Mouse (Mus musculus) forebrain, embryonic 12.5 days (tissue): ENCODE measurements at regions not wholly inside any gene's neighbourhood (a gene's known extent, or its start where the extent isn't known, plus 50 kb on each side); places are given as distances from the start of the nearest gene placed in this dataset.

Source experiments
- ATAC-seq: fragments of 200-750 bp; cut with Nextera tagmentation; 2 replicates; pipeline ENCODE4 v1.8.0; 2017; ENCODE audit warnings: moderate TSS enrichment; ENCODE audit not compliant: low FRiP score
- H3K27ac ChIP-seq: fragments of 300-500 bp; sonication (generic); 2 replicates; pipeline ENCODE4 v1.5.1; 2016; ENCODE audit warnings: mild to moderate bottlenecking
- H3K27me3 ChIP-seq: fragments of 300-500 bp; sonication (generic); 2 replicates; pipeline ENCODE4 v1.6.1; 2016; ENCODE audit warnings: mild to moderate bottlenecking
- H3K36me3 ChIP-seq: fragments of 300-500 bp; sonication (generic); replicated peaks from 2 replicates; pipeline ENCODE4 v1.6.1; 2016; ENCODE audit warnings: mild to moderate bottlenecking
- H3K4me1 ChIP-seq: fragments of 300-500 bp; sonication (generic); 2 replicates; pipeline ENCODE4 v1.6.1; 2016
- H3K4me2 ChIP-seq: fragments of 300-500 bp; sonication (generic); 2 replicates; pipeline ENCODE4 v1.6.1; 2016; ENCODE audit warnings: mild to moderate bottlenecking, moderate library complexity
- H3K4me3 ChIP-seq: fragments of 300-500 bp; sonication (generic); replicated peaks from 2 replicates; pipeline ENCODE4 v1.5.1; 2016; ENCODE audit warnings: mild to moderate bottlenecking
- H3K9ac ChIP-seq: fragments of 300-500 bp; sonication (generic); 2 replicates; pipeline ENCODE4 v1.6.1; 2016; ENCODE audit warnings: mild to moderate bottlenecking
- H3K9me3 ChIP-seq: fragments of 300-500 bp; sonication (generic); 2 replicates; pipeline ENCODE4 v1.6.1; 2016
- WGBS: fragments of 180-500 bp; shearing (Covaris S2); methylation state at CpG from one replicate; pipeline ENCODE4 v1.1.7; 2016; 5-methylcytosine and 5-hydroxymethylcytosine counted together

- H3K27me3 ChIP-seq, result peaks cover 6% of the 10 kb centered on the region; the same call in 1 of the 2 replicates
- ATAC-seq, result no peak
- no peaks in the 10 kb centered on the region for H3K9me3 ChIP-seq
- H3K27ac ChIP-seq, result no peak overlapping the region
- no peaks in the 10 kb centered on the region for H3K36me3 ChIP-seq
- H3K4me3 ChIP-seq, result no peak overlapping the region
- WGBS, result 68% methylated on average over 3 of the region's 3 CpGs
- H3K4me2 ChIP-seq, result no peak overlapping the region
- H3K4me1 ChIP-seq, result peaks cover 32% of the 10 kb centered on the region
- H3K9ac ChIP-seq, result no peak overlapping the region
These were observed 159.0 kb downstream of the Rplp1 start for GRCm38 (mm10) chr9:61755311-61755710.

GRCm38 (mm10) chr9:61753795-61754194 is 160.5 kb downstream of the Rplp1 start:
- Histone ChIP-seq H3K4me3 (no peak overlapping the region), H3K4me1 (peaks cover 32% of the 10 kb centered on the region), H3K9ac (no peak overlapping the region), H3K9me3 (no peaks in the 10 kb centered on the region), H3K4me2 (no peak overlapping the region; the same call in 1 of the 2 replicates), H3K36me3 (no peaks in the 10 kb centered on the region), H3K27ac (no peak overlapping the region), H3K27me3 (no peaks in the 10 kb centered on the region)
- WGBS, result 36% methylated on average over 10 of the region's 10 CpGs
- peak; percentile 40; the same call in 1 of the 2 replicates for ATAC-seq

- no peaks in the 10 kb centered on the region for H3K36me3 ChIP-seq
- ATAC-seq, result no peak
- no peak overlapping the region for H3K4me3 ChIP-seq
- H3K4me1 ChIP-seq, result peaks cover 22% of the 10 kb centered on the region
- H3K9me3 ChIP-seq, result no peaks in the 10 kb centered on the region
- WGBS, result 84% methylated on average over 4 of the region's 4 CpGs
- H3K27me3 ChIP-seq, result no peaks in the 10 kb centered on the region
- H3K4me2 ChIP-seq, result no peak overlapping the region
- H3K27ac ChIP-seq, result no peak overlapping the region
- no peak overlapping the region for H3K9ac ChIP-seq
These were observed 165.1 kb downstream of the Rplp1 start for GRCm38 (mm10) chr9:61749201-61749600.

- ATAC-seq, result no peak
These were observed 165.9 kb downstream of the Rplp1 start for GRCm38 (mm10) chr9:61748416-61748815.

GRCm38 (mm10) chr9:61746401-61746800 is 167.9 kb downstream of the Rplp1 start:
- WGBS, result 72% methylated on average over 6 of the region's 6 CpGs
- Histone ChIP-seq H3K36me3 (no peaks in the 10 kb centered on the region), H3K4me2 (no peak overlapping the region), H3K27me3 (no peaks in the 10 kb centered on the region), H3K4me1 (peaks cover 11% of the 10 kb centered on the region), H3K4me3 (no peak overlapping the region), H3K27ac (no peak overlapping the region), H3K9me3 (no peaks in the 10 kb centered on the region), H3K9ac (no peak overlapping the region)
- no peak for ATAC-seq

More at GRCm38 (mm10) chr9:61748416-61748815, 165.9 kb downstream of the Rplp1 start:
- Histone ChIP-seq H3K9me3 (no peaks in the 10 kb centered on the region), H3K27me3 (no peaks in the 10 kb centered on the region), H3K36me3 (no peaks in the 10 kb centered on the region), H3K4me2 (no peak overlapping the region), H3K27ac (no peak overlapping the region), H3K4me1 (peaks cover 14% of the 10 kb centered on the region), H3K9ac (no peak overlapping the region), H3K4me3 (no peak overlapping the region)

GRCm38 (mm10) chr9:61745301-61745801 is 169.0 kb downstream of the Rplp1 start:
- no peak overlapping the region for H3K27ac ChIP-seq
- 43% methylated on average over 7 of the region's 7 CpGs for WGBS
- no peaks in the 10 kb centered on the region for H3K36me3 ChIP-seq
- H3K4me2 ChIP-seq, result no peak overlapping the region
- H3K27me3 ChIP-seq, result no peaks in the 10 kb centered on the region
- H3K9ac ChIP-seq, result no peak overlapping the region
- H3K4me3 ChIP-seq, result no peak overlapping the region
- no peak for ATAC-seq
- H3K4me1 ChIP-seq, result peaks cover 11% of the 10 kb centered on the region
- H3K9me3 ChIP-seq, result no peaks in the 10 kb centered on the region

GRCm38 (mm10) chr9:61733540-61733939 is 180.8 kb downstream of the Rplp1 start:
- WGBS, result 80% methylated on average over 2 of the region's 2 CpGs

GRCm38 (mm10) chr9:61732747-61733146 is 181.6 kb downstream of the Rplp1 start:
- H3K9ac ChIP-seq, result no peak overlapping the region
- no peaks in the 10 kb centered on the region for H3K27me3 ChIP-seq
- H3K9me3 ChIP-seq, result no peaks in the 10 kb centered on the region
- H3K36me3 ChIP-seq, result no peaks in the 10 kb centered on the region
- no peak for ATAC-seq
- H3K4me2 ChIP-seq, result no peak overlapping the region
- H3K4me1 ChIP-seq, result no peaks in the 10 kb centered on the region
- WGBS, result 78% methylated on average over 4 of the region's 4 CpGs
- no peak overlapping the region for H3K4me3 ChIP-seq
- H3K27ac ChIP-seq, result no peak overlapping the region

More at GRCm38 (mm10) chr9:61733540-61733939, 180.8 kb downstream of the Rplp1 start:
- H3K9me3 ChIP-seq, result no peaks in the 10 kb centered on the region
- no peak overlapping the region for H3K27ac ChIP-seq
- no peak overlapping the region for H3K9ac ChIP-seq
- no peak for ATAC-seq
- H3K27me3 ChIP-seq, result no peaks in the 10 kb centered on the region
- no peaks in the 10 kb centered on the region for H3K36me3 ChIP-seq
- H3K4me1 ChIP-seq, result no peaks in the 10 kb centered on the region
- no peak overlapping the region for H3K4me3 ChIP-seq
- no peak overlapping the region for H3K4me2 ChIP-seq

GRCm38 (mm10) chr9:61728115-61728514 is 186.2 kb downstream of the Rplp1 start:
- Histone ChIP-seq H3K4me2 (no peak overlapping the region), H3K9ac (no peak overlapping the region), H3K36me3 (no peaks in the 10 kb centered on the region), H3K9me3 (no peaks in the 10 kb centered on the region), H3K27me3 (no peaks in the 10 kb centered on the region; the same call in none of the 2 replicates), H3K4me3 (no peak overlapping the region), H3K4me1 (0 out of 2 replicates have a peak, but pooled peaks cover 3% of the 10 kb centered on the region), H3K27ac (no peak overlapping the region)
- 89% methylated on average over 4 of the region's 4 CpGs for WGBS
- ATAC-seq, result no peak

- Histone ChIP-seq H3K4me1 (0 out of 2 replicates have a peak, but pooled peaks cover 3% of the 10 kb centered on the region), H3K27me3 (peaks cover 5% of the 10 kb centered on the region), H3K27ac (no peak overlapping the region), H3K4me2 (no peak overlapping the region), H3K9ac (no peak overlapping the region), H3K36me3 (no peaks in the 10 kb centered on the region), H3K4me3 (no peak overlapping the region), H3K9me3 (no peaks in the 10 kb centered on the region)
- no peak for ATAC-seq
- 69% methylated on average over 10 of the region's 10 CpGs for WGBS
These were observed 186.7 kb downstream of the Rplp1 start for GRCm38 (mm10) chr9:61727651-61728050.

- Histone ChIP-seq H3K36me3 (no peaks in the 10 kb centered on the region), H3K27me3 (peaks cover 26% of the 10 kb centered on the region), H3K9me3 (no peaks in the 10 kb centered on the region), H3K4me2 (no peak overlapping the region), H3K27ac (no peak overlapping the region), H3K4me3 (no peak overlapping the region), H3K4me1 (peaks cover 20% of the 10 kb centered on the region), H3K9ac (no peak overlapping the region)
- 98% methylated on average over 2 of the region's 2 CpGs for WGBS
- ATAC-seq, result no peak
These were observed 190.3 kb downstream of the Rplp1 start for GRCm38 (mm10) chr9:61724070-61724469.

- H3K27me3 ChIP-seq, result peaks cover 35% of the 10 kb centered on the region
- no peak for ATAC-seq
- WGBS, result 92% methylated on average over 8 of the region's 8 CpGs
These were observed 191.2 kb downstream of the Rplp1 start for GRCm38 (mm10) chr9:61723021-61723581.

GRCm38 (mm10) chr9:61721851-61722250 is 192.5 kb downstream of the Rplp1 start:
- ATAC-seq, result no peak
- Histone ChIP-seq H3K4me2 (no peak overlapping the region), H3K4me3 (no peak overlapping the region), H3K9ac (no peak overlapping the region), H3K36me3 (no peaks in the 10 kb centered on the region), H3K9me3 (no peaks in the 10 kb centered on the region), H3K27ac (no peak overlapping the region), H3K4me1 (peaks cover 20% of the 10 kb centered on the region), H3K27me3 (peaks cover 48% of the 10 kb centered on the region)
- WGBS, result 89% methylated on average over 5 of the region's 5 CpGs

More at GRCm38 (mm10) chr9:61723021-61723581, 191.2 kb downstream of the Rplp1 start:
- Histone ChIP-seq H3K4me2 (no peak overlapping the region), H3K9ac (no peak overlapping the region), H3K4me3 (no peak overlapping the region), H3K4me1 (peaks cover 20% of the 10 kb centered on the region), H3K36me3 (no peaks in the 10 kb centered on the region), H3K9me3 (no peaks in the 10 kb centered on the region), H3K27ac (no peak overlapping the region)
